Mouse (Mus musculus): ENCODE results near the gene Herc1.

Herc1 gene

GRCm38 (mm10) chr9:66542785-66543184, 192.5 kb downstream of the Herc1 start:
- no peak for DNase-seq
